Mouse (Mus musculus) heart, adult 2 months (tissue): ENCODE results near the gene Slc25a29. TPM values are rescaled to one million over a fixed set of nuclear protein-coding genes. Genes with fewer than 3 reads are reported as not detected.
"Not testable (repeated sequence)": the region's sequence is repeated elsewhere in the genome, so short reads cannot be mapped to it uniquely, and the experiment has no call there.

ENCODE experiments used
- DNase-seq, 2 experiments: peaks; one replicate each; pipeline ENCODE4 v3.0.0; 2021
- H3K27ac ChIP-seq: fragments of 200-600 bp; 2 replicates; pipeline ENCODE4 v1.8.1; 2022
- H3K27me3 ChIP-seq: fragments of 200-500 bp; 2 replicates; pipeline ENCODE4 v1.6.1; 2012; ENCODE audit warnings: mild to moderate bottlenecking, low read length, inconsistent platforms, mixed read lengths; ENCODE audit not compliant: control insufficient read depth, insufficient read depth
- H3K36me3 ChIP-seq: fragments of 200-500 bp; 2 replicates; pipeline ENCODE4 v1.6.1; 2012; ENCODE audit warnings: low read length, inconsistent platforms; ENCODE audit not compliant: control insufficient read depth, insufficient read depth
- H3K4me1 ChIP-seq: fragments of 200-500 bp; 2 replicates; pipeline ENCODE4 v1.6.1; 2011; ENCODE audit warnings: low read length; ENCODE audit not compliant: control insufficient read depth, insufficient read depth
- H3K4me3 ChIP-seq: fragments of 200-600 bp; 2 replicates; pipeline ENCODE4 v1.8.1; 2022
- H3K79me2 ChIP-seq: fragments of 200-500 bp; replicated peaks from 2 replicates; pipeline ENCODE4 v1.6.1; 2012; ENCODE audit warnings: mild to moderate bottlenecking, inconsistent platforms, low read length, moderate library complexity, mixed read lengths; ENCODE audit not compliant: control insufficient read depth, insufficient read depth
- H3K9ac ChIP-seq: fragments of 200-500 bp; 2 replicates; pipeline ENCODE4 v1.6.1; 2012; ENCODE audit warnings: low read depth, mild to moderate bottlenecking, control low read depth, inconsistent platforms, low read length, mixed read lengths
- CTCF ChIP-seq: fragments of 200-600 bp; IDR thresholded peaks from 2 replicates; pipeline ENCODE4 v1.8.1; 2022; ENCODE audit warnings: antibody characterized with exemption, mild to moderate bottlenecking, moderate library complexity
- EP300 ChIP-seq: fragments of 200-500 bp; IDR thresholded peaks from 2 replicates; pipeline ENCODE4 v1.6.1; 2011; ENCODE audit warnings: low read depth, low read length, control low read depth; ENCODE audit not compliant: insufficient read depth
- POLR2A ChIP-seq: fragments of 200-500 bp; IDR thresholded peaks from 2 replicates; pipeline ENCODE4 v1.6.1; 2011; ENCODE audit warnings: mild to moderate bottlenecking, low read depth, low read length, control low read depth; ENCODE audit not compliant: insufficient read depth
- WGBS: fragments of 180-500 bp; shearing (Covaris S2); methylation state at CpG from one replicate; pipeline ENCODE4 v1.1.7; 2018; 5-methylcytosine and 5-hydroxymethylcytosine counted together
- intact Hi-C: fragments of 180-260 bp; cut with DNase I; formaldehyde crosslinking; loops from one replicate; pipeline ENCODE4 v1.15.1; 2025
- polyA plus RNA-seq: library from polyadenylated mRNA; depleted of rRNA; stranded (reverse); fragments of >200 nt; gene quantifications from 2 replicates; pipeline ENCODE4 v1.2.3, GENCODE M21; 2012
- total RNA-seq, 2 experiments: library from RNA; stranded (reverse); gene quantifications; 2 replicates each; pipeline ENCODE4 v1.2.3; 2021

The Slc25a29 gene
- total and polyA plus RNA-seq, 3 experiments = 8.0 to 16.8 (median 14.2) TPM

DNA sequence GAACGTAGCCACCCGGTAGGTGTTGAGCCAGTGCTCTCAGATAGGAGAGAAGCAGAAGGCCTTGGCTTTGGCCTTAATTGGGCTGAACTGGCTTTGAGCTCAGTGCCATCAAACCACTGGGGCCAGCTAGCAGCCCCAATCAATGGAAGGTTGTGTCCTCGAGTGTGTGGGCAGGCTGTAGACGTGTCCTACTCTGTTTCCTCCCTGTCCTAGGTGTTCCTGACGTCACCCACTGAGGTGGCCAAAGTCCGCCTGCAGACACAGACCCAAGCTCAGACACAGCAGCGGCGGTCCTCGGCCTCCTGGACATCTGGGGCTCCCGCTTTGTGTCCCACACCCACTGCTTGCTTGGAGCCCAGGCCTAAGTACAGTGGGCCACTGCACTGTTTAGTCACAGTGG, 19.4 kb upstream of the Slc25a29 start:
- peaks cover 2% of the 10 kb centered on the region; the same call in 1 of the 2 replicates for H3K4me1 ChIP-seq
- no peaks in the 10 kb centered on the region for H3K79me2 ChIP-seq
- no peaks in the 10 kb centered on the region for H3K36me3 ChIP-seq
- H3K27ac ChIP-seq = no peak overlapping the region
- intact Hi-C loops = no loop called here
- DNase-seq = no peak
- H3K9ac ChIP-seq = no peak overlapping the region
- WGBS = 87% methylated on average over 10 of the region's 10 CpGs
- no peaks in the 10 kb centered on the region for H3K27me3 ChIP-seq
- TF ChIP-seq CTCF (no peak), POLR2A (no peak), EP300 (no peak)
- H3K4me3 ChIP-seq = no peak overlapping the region

DNA sequence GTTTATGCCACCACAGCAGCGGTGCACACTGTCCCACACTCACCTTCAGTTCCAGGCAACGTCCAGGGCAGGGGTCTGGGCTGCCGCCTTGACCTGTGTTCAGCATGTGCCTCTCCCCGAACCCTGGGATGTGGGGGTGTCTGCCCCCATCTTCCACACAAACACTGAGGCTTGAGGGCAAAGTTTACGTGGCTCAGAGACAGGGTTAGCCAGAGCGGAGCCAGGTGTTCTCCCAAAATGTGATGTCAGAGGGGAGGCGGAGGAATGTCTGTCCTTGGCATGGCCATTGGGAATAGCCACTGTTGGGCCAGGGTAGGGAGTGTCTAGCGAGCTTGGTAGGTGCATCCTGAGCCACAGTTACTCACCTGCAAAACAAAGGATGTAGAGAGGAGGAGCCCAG, 17.1 kb upstream of the Slc25a29 start:
- intact Hi-C loops = no loop called here
- H3K79me2 ChIP-seq = no peaks in the 10 kb centered on the region
- H3K4me3 ChIP-seq = no peak overlapping the region
- 92% methylated on average over 8 of the region's 8 CpGs for WGBS
- H3K27me3 ChIP-seq = no peaks in the 10 kb centered on the region
- H3K27ac ChIP-seq = no peak overlapping the region
- no peak overlapping the region for H3K9ac ChIP-seq
- no peak for TF ChIP-seq POLR2A
- TF ChIP-seq EP300 = no peak
- TF ChIP-seq CTCF = no peak
- H3K36me3 ChIP-seq = no peaks in the 10 kb centered on the region
- peaks cover 5% of the 10 kb centered on the region; the same call in 1 of the 2 replicates for H3K4me1 ChIP-seq
- DNase-seq = no peak

DNA sequence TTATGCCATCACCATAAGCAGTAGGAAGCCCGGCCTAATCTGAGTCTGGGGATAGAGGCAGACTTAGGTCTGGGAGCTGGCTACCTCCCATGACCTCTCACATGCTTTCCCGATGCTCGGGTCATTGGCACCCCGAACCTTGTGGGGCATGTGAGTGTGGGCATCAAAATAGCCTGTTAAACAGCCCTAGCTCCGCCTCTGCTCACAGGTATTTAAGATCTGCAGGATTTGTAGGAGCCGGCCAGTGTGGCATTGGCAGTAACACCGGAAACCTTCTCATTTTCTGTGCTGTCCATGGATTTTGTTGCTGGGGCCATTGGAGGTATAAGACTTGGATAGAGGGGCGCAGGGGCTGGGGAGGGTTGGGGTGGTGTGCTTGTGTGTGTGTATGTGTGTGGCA, 15.2 kb upstream of the Slc25a29 start:
- TF ChIP-seq POLR2A (no peak), CTCF (no peak), EP300 (no peak)
- Histone ChIP-seq H3K27me3 (no peaks in the 10 kb centered on the region), H3K4me1 (peaks cover 5% of the 10 kb centered on the region; the same call in 1 of the 2 replicates), H3K4me3 (no peak overlapping the region), H3K79me2 (no peaks in the 10 kb centered on the region), H3K27ac (no peak overlapping the region), H3K9ac (no peak overlapping the region), H3K36me3 (no peaks in the 10 kb centered on the region)
- no peak for DNase-seq
- intact Hi-C loops = no loop called here
- 87% methylated on average over 8 of the region's 8 CpGs for WGBS

DNA sequence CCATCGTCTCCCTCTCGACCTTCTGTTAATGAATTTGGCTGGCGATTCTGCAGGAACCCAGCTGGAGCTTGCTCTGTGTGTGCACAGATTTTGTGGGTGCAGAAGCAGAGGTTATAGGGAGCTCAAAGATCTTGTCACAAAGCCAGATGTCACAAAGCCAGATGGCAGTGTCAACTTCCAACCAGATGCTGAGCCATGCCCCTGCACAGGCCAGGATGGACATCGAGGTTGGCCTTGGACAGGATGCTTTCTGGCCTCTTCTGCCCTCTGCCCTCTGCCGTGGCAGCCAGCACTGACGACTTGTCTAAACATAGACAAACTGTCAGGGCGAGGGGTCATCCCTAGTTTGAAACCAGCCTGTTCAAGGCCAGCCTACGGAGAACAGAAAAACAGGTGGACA, 14.4 kb upstream of the Slc25a29 start:
- TF ChIP-seq CTCF (no peak), EP300 (no peak), POLR2A (no peak)
- Histone ChIP-seq H3K36me3 (no peaks in the 10 kb centered on the region), H3K27ac (no peak overlapping the region), H3K4me1 (peaks cover 5% of the 10 kb centered on the region; the same call in 1 of the 2 replicates), H3K79me2 (no peaks in the 10 kb centered on the region), H3K27me3 (no peaks in the 10 kb centered on the region), H3K4me3 (no peak overlapping the region), H3K9ac (no peak overlapping the region)
- 49% methylated on average over 8 of the region's 8 CpGs for WGBS
- intact Hi-C loops = no loop called here
- no peak for DNase-seq

DNA sequence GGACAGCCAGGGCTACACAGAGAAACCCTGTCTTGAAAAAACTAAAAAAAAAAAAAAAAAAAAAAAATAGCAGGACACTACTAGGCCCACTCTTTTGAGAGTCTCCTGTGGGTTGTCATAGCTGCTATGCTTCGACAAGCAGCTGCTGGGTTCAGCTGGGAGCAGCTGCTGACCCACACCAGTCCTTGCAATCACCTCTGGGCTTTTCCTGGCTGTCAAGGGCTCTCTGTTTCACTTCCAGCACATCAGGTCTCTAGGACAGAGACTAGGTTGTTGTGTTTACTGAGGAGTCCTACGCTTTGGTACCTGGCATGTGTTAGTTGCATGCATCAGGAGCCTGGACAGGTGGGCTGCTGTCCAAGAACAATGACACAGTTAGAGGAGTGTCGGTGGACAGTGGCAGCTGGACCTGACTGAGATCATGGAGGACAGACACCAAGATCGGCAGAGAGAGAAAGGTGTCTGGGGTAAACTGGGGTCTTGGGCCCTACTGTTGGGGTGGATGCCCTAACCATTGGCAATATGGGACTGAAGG, 13.9 kb upstream of the Slc25a29 start:
- peaks cover 5% of the 10 kb centered on the region; the same call in 1 of the 2 replicates for H3K4me1 ChIP-seq
- H3K79me2 ChIP-seq = no peaks in the 10 kb centered on the region
- no peak overlapping the region for H3K27ac ChIP-seq
- H3K36me3 ChIP-seq = no peaks in the 10 kb centered on the region
- 53% methylated on average over 4 of the region's 4 CpGs for WGBS
- intact Hi-C loops = no loop called here
- TF ChIP-seq POLR2A = no peak
- no peak for TF ChIP-seq EP300
- TF ChIP-seq CTCF = no peak
- H3K27me3 ChIP-seq = no peaks in the 10 kb centered on the region
- H3K4me3 ChIP-seq = no peak overlapping the region
- no peak overlapping the region for H3K9ac ChIP-seq
- peak in 1 of 2 experiments; percentile 43 for DNase-seq

DNA sequence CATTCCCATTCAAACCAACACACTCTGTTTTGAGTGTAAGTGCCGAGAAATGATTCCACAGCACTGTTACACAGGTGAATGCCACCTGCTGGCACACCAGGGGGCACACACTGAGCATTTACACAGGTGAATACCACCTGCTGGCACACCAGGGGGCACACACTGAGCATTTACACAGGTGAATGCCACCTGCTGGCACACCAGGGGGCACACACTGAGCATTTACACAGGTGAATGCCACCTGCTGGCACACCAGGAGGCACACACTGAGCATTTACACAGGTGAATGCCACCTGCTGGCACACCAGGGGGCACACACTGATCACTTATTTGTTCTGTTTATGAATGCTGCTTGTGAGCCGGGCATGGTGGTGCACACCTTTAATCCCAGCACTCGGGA, 12.3 kb upstream of the Slc25a29 start:
- TF ChIP-seq CTCF = peak; percentile 25; the same call in 1 of the 2 replicates
- intact Hi-C loops, H3K36me3 ChIP-seq: not testable (repeated sequence)

More for the DNA sequence above, 12.3 kb upstream of the Slc25a29 start:
- not testable (repeated sequence) for H3K9ac ChIP-seq, H3K27me3 ChIP-seq, H3K4me1 ChIP-seq, DNase-seq, H3K79me2 ChIP-seq, H3K27ac ChIP-seq, H3K4me3 ChIP-seq
- 87% methylated on average over 3 of the region's 3 CpGs for WGBS
